Mouse (Mus musculus): Measurements from ENCODE around the gene Glra4.
"Not testable (repeated sequence)": the region's sequence is repeated elsewhere in the genome, so short reads cannot be mapped to it uniquely, and the experiment has no call there.

The Glra4 gene

GRCm38 (mm10) chrX:136714742-136715474 is 65.0 kb downstream of the Glra4 start:
- DNase-seq (ENCODE audit: low spot score) = not testable (repeated sequence)

DNA sequence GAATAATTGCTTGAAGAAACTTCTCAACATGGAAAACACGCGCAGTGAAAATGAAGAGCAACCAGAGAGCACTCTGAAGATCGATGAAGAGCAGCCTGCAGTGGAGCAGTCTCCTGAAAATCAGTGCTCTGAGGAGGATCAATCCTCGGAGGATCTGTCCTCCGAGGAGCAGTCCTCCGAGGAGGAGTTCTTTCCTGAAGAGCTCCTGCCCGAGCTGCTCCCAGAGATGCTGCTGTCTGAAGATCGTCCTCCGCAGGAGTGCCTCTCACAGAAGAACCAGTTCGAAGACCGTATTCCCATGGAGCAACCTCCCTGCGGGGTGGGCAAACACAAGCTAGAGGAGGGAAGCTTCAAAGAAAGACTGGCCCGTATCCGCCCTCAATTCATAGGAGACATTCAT is 71.2 kb downstream of the Glra4 start:
- no peak for DNase-seq (ENCODE audit: low spot score)

- no peak for DNase-seq (ENCODE audit: low spot score)
Measured at GRCm38 (mm10) chrX:136708168-136708681, 71.7 kb downstream of the Glra4 start.

Measured in urinary bladder, postnatal 10 days (tissue).